Mouse (Mus musculus) heart, postnatal 0 days (tissue): Measurements from ENCODE around the gene Il17rd.

Experiments used
- CTCF ChIP-seq: IDR thresholded peaks from 2 replicates; pipeline ENCODE4 v1.5.1; 2016; ENCODE audit warnings: antibody characterized with exemption, control low read depth, low read depth
- EP300 ChIP-seq: IDR thresholded peaks from 2 replicates; pipeline ENCODE4 v1.6.1; 2016; ENCODE audit warnings: antibody characterized with exemption, low read depth

DNA sequence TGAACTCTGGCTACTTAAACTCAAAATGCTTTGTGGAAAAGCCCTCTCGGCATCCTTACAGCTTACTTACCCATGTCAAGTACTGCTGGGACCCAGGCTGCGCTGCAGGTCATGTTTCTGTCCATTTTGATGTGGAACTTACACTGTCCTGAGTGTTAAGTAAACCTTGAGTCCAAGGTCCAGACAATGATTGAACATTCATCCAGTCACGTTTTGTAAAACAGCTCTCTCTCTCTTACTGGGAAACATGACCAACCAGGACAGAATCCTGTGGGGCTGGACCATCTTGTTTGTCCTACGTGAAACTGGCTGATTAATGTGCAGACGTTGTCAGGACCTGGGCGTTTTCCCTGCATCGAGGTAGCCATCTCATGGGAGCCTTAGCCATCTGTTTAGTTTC, 63.0 kb downstream of the Il17rd start:
- TF ChIP-seq CTCF, result no peak
- TF ChIP-seq EP300, result no peak
